Mouse (Mus musculus) midbrain, embryonic 16.5 days (tissue): ENCODE measurements around the gene Ddx43. TPM values are rescaled to one million over a fixed set of nuclear protein-coding genes. Genes with fewer than 3 reads are reported as not detected.
"Not testable (repeated sequence)": the region's sequence is repeated elsewhere in the genome, so short reads cannot be mapped to it uniquely, and the experiment has no call there.

Experiments used
- ATAC-seq: fragments of 200-750 bp; cut with Nextera tagmentation; 2 replicates; pipeline ENCODE4 v1.8.0; 2017; ENCODE audit warnings: moderate TSS enrichment
- H3K27ac ChIP-seq: fragments of 300-500 bp; sonication (generic); 2 replicates; pipeline ENCODE4 v1.5.1; 2014; ENCODE audit warnings: mild to moderate bottlenecking, low read length, mixed read lengths
- H3K27me3 ChIP-seq: fragments of 300-500 bp; sonication (generic); 2 replicates; pipeline ENCODE4 v1.6.1; 2014; ENCODE audit warnings: low read depth, low read length, mixed read lengths; ENCODE audit not compliant: control insufficient read depth, insufficient read depth
- H3K36me3 ChIP-seq: fragments of 300-500 bp; sonication (generic); 2 replicates; pipeline ENCODE4 v1.6.1; 2014; ENCODE audit warnings: mild to moderate bottlenecking, low read length, moderate library complexity, mixed read lengths; ENCODE audit not compliant: control insufficient read depth, insufficient read depth
- H3K4me1 ChIP-seq: fragments of 300-500 bp; sonication (generic); 2 replicates; pipeline ENCODE4 v1.6.1; 2014; ENCODE audit warnings: mild to moderate bottlenecking, low read length, mixed read lengths; ENCODE audit not compliant: control insufficient read depth, insufficient read depth
- H3K4me2 ChIP-seq: fragments of 300-500 bp; sonication (generic); 2 replicates; pipeline ENCODE4 v1.6.1; 2014; ENCODE audit warnings: mild to moderate bottlenecking, low read length, mixed read lengths
- H3K4me3 ChIP-seq: fragments of 300-500 bp; sonication (generic); 2 replicates; pipeline ENCODE4 v1.5.1; 2014; ENCODE audit warnings: low read depth, mild to moderate bottlenecking, low read length, moderate library complexity, mixed read lengths
- H3K9ac ChIP-seq: fragments of 300-500 bp; sonication (generic); 2 replicates; pipeline ENCODE4 v1.6.1; 2014; ENCODE audit warnings: low read depth, low read length, mixed read lengths
- H3K9me3 ChIP-seq: fragments of 300-500 bp; sonication (generic); replicated peaks from 2 replicates; pipeline ENCODE4 v1.6.1; 2014; ENCODE audit warnings: mild to moderate bottlenecking, low read length, mixed read lengths; ENCODE audit not compliant: control insufficient read depth, poor library complexity, severe bottlenecking
- WGBS: fragments of 180-500 bp; shearing (Covaris S2); extraction: QIAGEN DNeasy Blood & Tissue Kit; methylation state at CpG from one replicate; pipeline ENCODE4 v1.1.7; 2014; 5-methylcytosine and 5-hydroxymethylcytosine counted together
- polyA plus RNA-seq: library from polyadenylated mRNA; unstranded; fragments of >200 nt; fragmentation: Nextera tagmentation; extraction: Ambion mirVana; gene quantifications from 2 replicates; pipeline ENCODE4 v1.2.1, GENCODE M21; 2015

The Ddx43 gene
- polyA plus RNA-seq, 1 experiment from 2014 or later = 0.36 TPM

DNA sequence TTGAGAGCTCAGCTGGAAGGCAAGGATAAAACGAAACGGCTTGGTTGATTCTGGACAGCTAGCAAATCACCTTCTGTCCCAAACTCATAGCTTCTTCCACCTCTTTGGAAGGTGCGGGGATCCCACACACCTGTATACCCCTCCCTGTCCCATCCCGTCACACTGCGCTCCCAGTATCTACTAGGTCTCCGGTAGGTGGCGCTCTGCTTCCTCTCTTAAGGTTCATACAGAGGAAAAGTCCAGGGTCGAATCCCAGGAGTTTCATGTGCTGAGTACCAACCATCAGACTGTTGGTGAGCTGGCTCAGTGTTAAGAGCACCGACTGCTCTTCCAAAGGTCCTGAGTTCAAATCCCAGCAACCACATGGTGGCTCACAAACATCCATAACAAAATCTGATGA, 37.5 kb upstream of the Ddx43 start:
- H3K9me3 ChIP-seq = no peaks in the 10 kb centered on the region
- no peaks in the 10 kb centered on the region for H3K36me3 ChIP-seq
- H3K4me2 ChIP-seq = no peak overlapping the region
- no peak overlapping the region for H3K27ac ChIP-seq
- no peak overlapping the region for H3K4me3 ChIP-seq
- H3K27me3 ChIP-seq = no peaks in the 10 kb centered on the region
- no peaks in the 10 kb centered on the region for H3K4me1 ChIP-seq
- no peak overlapping the region for H3K9ac ChIP-seq
- ATAC-seq = no peak
- 10% methylated on average over 9 of the region's 9 CpGs for WGBS

GRCm38 (mm10) chr9:78359750-78360483, 35.7 kb upstream of the Ddx43 start:
- 83% methylated on average over 6 of the region's 6 CpGs for WGBS
- ATAC-seq = no peak
- H3K36me3 ChIP-seq = no peaks in the 10 kb centered on the region
- no peak overlapping the region for H3K9ac ChIP-seq
- H3K27me3 ChIP-seq = no peaks in the 10 kb centered on the region
- no peaks in the 10 kb centered on the region for H3K4me1 ChIP-seq
- H3K9me3 ChIP-seq = no peaks in the 10 kb centered on the region
- H3K27ac ChIP-seq = no peak overlapping the region
- H3K4me3 ChIP-seq = no peak overlapping the region
- H3K4me2 ChIP-seq = no peak overlapping the region

DNA sequence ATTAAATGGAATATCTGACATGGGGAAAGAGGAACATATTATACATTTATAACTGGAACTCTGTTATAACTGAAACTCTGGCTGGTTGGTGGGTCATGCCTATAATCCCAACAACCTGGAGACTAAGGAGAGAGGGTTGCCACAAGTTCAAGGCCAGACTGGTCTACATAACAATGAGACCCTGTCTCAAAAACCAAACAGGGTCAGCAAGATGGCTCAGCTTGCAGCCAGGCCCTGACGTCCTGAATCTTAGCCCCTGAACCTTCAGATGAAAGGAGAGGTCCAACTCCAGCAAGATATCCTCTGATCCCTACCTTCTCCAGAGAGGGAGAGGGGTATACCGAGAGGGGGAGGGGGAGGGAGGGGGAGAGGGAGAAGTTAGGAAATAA, 35.1 kb upstream of the Ddx43 start:
- H3K4me1 ChIP-seq = no peaks in the 10 kb centered on the region
- 37% methylated on average over 2 of the region's 2 CpGs for WGBS
- H3K27ac ChIP-seq = no peak overlapping the region
- H3K4me2 ChIP-seq = no peak overlapping the region
- H3K9ac ChIP-seq = no peak overlapping the region
- H3K4me3 ChIP-seq = no peak overlapping the region
- no peak for ATAC-seq
- no peaks in the 10 kb centered on the region for H3K9me3 ChIP-seq
- no peaks in the 10 kb centered on the region for H3K36me3 ChIP-seq
- H3K27me3 ChIP-seq = no peaks in the 10 kb centered on the region

DNA sequence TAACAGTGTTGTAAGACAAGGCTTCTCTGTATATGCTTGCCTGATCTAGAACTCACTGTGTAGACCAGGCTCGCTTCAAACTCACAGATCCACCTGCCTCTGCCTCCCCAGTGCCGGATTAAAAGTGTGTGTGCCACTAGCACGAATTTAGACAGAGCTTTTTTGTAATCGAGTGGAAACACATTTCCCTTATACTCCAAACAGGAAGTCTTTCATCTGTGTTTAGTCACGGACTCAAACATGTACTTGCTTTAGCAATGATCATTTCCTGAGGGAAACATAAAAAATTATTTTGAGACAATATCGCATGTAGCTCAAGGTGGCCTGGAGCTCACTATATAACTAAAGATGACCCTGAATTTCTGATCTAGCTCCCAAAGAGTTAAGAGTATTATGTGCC, 32.2 kb upstream of the Ddx43 start:
- Histone ChIP-seq H3K4me2 (no peak overlapping the region), H3K4me3 (no peak overlapping the region), H3K36me3 (no peaks in the 10 kb centered on the region), H3K4me1 (no peaks in the 10 kb centered on the region), H3K27me3 (no peaks in the 10 kb centered on the region), H3K9me3 (no peaks in the 10 kb centered on the region), H3K9ac (no peak overlapping the region), H3K27ac (no peak overlapping the region)
- 78% methylated on average over 6 of the region's 6 CpGs for WGBS
- no peak for ATAC-seq

DNA sequence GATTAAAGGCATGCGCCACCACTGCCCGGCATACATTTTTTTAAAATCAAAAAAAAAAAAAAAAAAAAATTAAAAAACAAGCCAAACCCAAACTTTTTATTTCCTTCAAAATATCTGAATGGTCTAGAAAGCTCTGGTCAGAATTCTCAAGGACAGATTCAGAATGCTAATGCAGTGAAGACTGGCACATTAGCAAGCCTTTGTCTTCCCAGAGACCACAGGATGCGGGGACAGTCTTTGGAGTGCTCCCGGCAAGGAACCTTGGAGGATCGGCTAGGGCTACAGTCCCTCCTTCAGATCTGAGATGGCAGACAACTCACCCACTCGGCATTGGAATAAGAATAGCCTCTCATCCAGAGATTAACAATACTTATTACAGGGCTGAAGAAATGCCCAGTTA, 30.9 kb upstream of the Ddx43 start:
- no peak overlapping the region for H3K4me3 ChIP-seq
- no peak overlapping the region for H3K27ac ChIP-seq
- H3K27me3 ChIP-seq = no peaks in the 10 kb centered on the region
- no peaks in the 10 kb centered on the region for H3K9me3 ChIP-seq
- 92% methylated on average over 6 of the region's 6 CpGs for WGBS
- H3K9ac ChIP-seq = no peak overlapping the region
- no peak for ATAC-seq
- no peaks in the 10 kb centered on the region for H3K36me3 ChIP-seq
- H3K4me1 ChIP-seq = no peaks in the 10 kb centered on the region
- no peak overlapping the region for H3K4me2 ChIP-seq

DNA sequence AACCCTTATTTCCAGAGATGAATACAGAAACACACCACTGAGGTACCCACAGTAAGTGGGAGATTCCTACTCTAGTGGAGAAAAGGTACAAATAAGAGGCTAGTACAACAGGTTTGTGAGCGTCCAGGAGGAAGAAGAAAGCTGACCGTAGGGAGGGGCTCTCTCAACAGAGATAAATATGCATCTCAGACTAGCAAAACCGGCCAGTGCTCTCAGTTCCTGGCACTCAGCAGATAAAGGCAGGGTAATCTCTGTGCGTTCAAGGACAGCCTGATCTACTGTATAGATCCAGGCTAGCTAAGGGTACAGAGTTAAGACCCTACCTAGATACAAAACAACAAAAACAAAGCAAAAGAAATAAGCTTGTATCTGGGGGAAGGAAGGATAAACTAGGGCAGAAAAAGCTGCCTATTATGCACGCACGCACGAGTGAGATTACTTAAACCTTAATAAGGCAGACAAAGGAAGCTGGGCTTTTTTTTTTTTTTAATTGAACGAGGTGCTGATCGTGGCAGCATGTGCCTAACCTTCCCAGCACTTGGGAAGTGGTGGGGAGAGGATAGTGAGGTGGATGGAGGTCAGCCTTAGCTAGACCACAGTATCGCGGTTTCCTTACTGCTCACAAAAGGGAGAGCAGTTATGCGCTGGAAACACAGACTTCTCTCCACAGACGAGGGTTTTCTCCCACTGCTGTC, 29.6 kb upstream of the Ddx43 start:
- H3K9ac ChIP-seq = no peak overlapping the region
- ATAC-seq = no peak
- H3K27me3 ChIP-seq = no peaks in the 10 kb centered on the region
- 63% methylated on average over 13 of the region's 13 CpGs for WGBS
- no peak overlapping the region for H3K27ac ChIP-seq
- no peaks in the 10 kb centered on the region for H3K9me3 ChIP-seq
- no peaks in the 10 kb centered on the region for H3K4me1 ChIP-seq
- no peak overlapping the region for H3K4me2 ChIP-seq
- no peak overlapping the region for H3K4me3 ChIP-seq
- H3K36me3 ChIP-seq = no peaks in the 10 kb centered on the region

- not testable (repeated sequence) for H3K27ac ChIP-seq, ATAC-seq
Measured at GRCm38 (mm10) chr9:78367959-78368358, 27.6 kb upstream of the Ddx43 start, which contains the start of gene Dppa5a. Dppa5a (minus strand) TSS chr9:78368177.

GRCm38 (mm10) chr9:78368671-78369293, 26.8 kb upstream of the Ddx43 start:
- no peaks in the 10 kb centered on the region for H3K4me1 ChIP-seq
- H3K9me3 ChIP-seq = no peaks in the 10 kb centered on the region
- WGBS = 86% methylated on average over 3 of the region's 3 CpGs
- H3K36me3 ChIP-seq = no peaks in the 10 kb centered on the region
- no peak for ATAC-seq
- no peak overlapping the region for H3K4me3 ChIP-seq
- H3K9ac ChIP-seq = no peak overlapping the region
- no peak overlapping the region for H3K27ac ChIP-seq
- H3K4me2 ChIP-seq = no peak overlapping the region
- H3K27me3 ChIP-seq = no peaks in the 10 kb centered on the region

More at GRCm38 (mm10) chr9:78367959-78368358, 27.6 kb upstream of the Ddx43 start, which contains the start of gene Dppa5a:
- H3K27me3 ChIP-seq, H3K9me3 ChIP-seq, H3K9ac ChIP-seq, H3K36me3 ChIP-seq, H3K4me2 ChIP-seq, H3K4me1 ChIP-seq, H3K4me3 ChIP-seq: not testable (repeated sequence)
- WGBS = 90% methylated on average over 16 of the region's 16 CpGs

GRCm38 (mm10) chr9:78369349-78369748, 26.2 kb upstream of the Ddx43 start:
- Histone ChIP-seq H3K36me3 (no peaks in the 10 kb centered on the region), H3K4me2 (no peak overlapping the region), H3K9ac (no peak overlapping the region), H3K4me1 (no peaks in the 10 kb centered on the region), H3K9me3 (no peaks in the 10 kb centered on the region), H3K27ac (no peak overlapping the region), H3K27me3 (no peaks in the 10 kb centered on the region), H3K4me3 (no peak overlapping the region)
- 94% methylated on average over 2 of the region's 2 CpGs for WGBS
- ATAC-seq = no peak
